Mouse (Mus musculus): Measurements from ENCODE around the gene Gtf2i. TPM values are rescaled to one million over a fixed set of nuclear protein-coding genes. Genes with fewer than 3 reads are reported as not detected.

Gene Gtf2i
- total and polyA plus RNA-seq, 3 experiments = 28.4 to 60.9 (median 42.2) TPM

GRCm38 (mm10) chr5:134279371-134279770 is 35.2 kb downstream of the Gtf2i start:
- Histone ChIP-seq H3K27ac (ENCODE audit: insufficient read depth, low read depth) (no peak overlapping the region), H3K4me3 (replicated peaks in 1 of 3; ENCODE audit: low read depth in 2 of 3, low read length in 2 of 3, poor library complexity in 1 of 3) (no peak overlapping the region), H3K79me2 (replicated peaks; ENCODE audit: control insufficient read depth, extremely low read depth, insufficient read depth, poor library complexity, severe bottlenecking) (no peaks in the 10 kb centered on the region), H3K9ac (ENCODE audit: insufficient read depth, low read depth) (no peak overlapping the region), H3K36me3 (replicated peaks in 1 of 2; ENCODE audit: control insufficient read depth in 1 of 2, insufficient read depth in 1 of 2, low read length in 1 of 2) (peaks cover 65 to 89% of the 10 kb centered on the region in 2 experiments), H3K27me3 (replicated peaks) (no peaks in the 10 kb centered on the region), H3K9me3 (replicated peaks; ENCODE audit: low read length) (no peaks in the 10 kb centered on the region), H3K4me2 (ENCODE audit: insufficient read depth, low read depth, poor library complexity, severe bottlenecking) (no peak overlapping the region), H3K4me1 (ENCODE audit: control insufficient read depth in 1 of 2, insufficient read depth in 2 of 2) (peaks cover 0 to 28% of the 10 kb centered on the region in 2 experiments; a peak in 2 of 4 replicates)
- in situ Hi-C loops (cut with MboI; ENCODE audit: low pct_ligation_motif_present, low pct_unique_long_range_greater_than_20kb, low sequenced_read_pairs) (no loop called here), dilution Hi-C loops (cut with MboI; ENCODE audit: extremely low pct_ligation_motif_present, extremely low pct_unique_long_range_greater_than_20kb, low sequenced_read_pairs) (no loop called here)
- TF ChIP-seq ETS1 (conservative IDR thresholded peaks at IDR 0.05; ENCODE audit: low read depth, low read length) (no peak), RCOR1 (conservative IDR thresholded peaks at IDR 0.05; ENCODE audit: low read depth, low read length) (no peak), USF2 (conservative IDR thresholded peaks at IDR 0.05; ENCODE audit: low read depth, low read length) (no peak)
- DNase-seq (ENCODE audit: extremely low read depth) = no peak

DNA sequence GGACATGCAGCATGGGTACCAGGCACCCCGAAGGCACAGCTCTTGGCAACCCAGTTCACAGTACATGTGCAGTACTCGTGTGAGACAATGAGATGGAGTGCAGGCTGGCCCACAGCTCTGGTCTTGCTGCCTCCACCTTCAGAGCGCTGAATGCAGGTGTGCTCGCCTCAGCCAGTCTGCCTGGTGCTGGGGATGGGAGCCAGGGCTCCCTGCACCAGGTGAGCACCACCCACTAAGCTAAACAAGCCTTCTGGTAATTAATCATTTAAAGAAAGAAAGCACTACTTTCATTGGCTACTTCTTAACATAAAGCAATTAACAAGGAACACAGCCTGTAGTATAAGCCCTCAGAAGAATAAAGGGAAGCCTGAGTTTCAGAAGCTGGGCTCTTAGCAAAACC is 37.5 kb downstream of the Gtf2i start:
- Histone ChIP-seq H3K27me3 (replicated peaks) (no peaks in the 10 kb centered on the region), H3K79me2 (replicated peaks; ENCODE audit: control insufficient read depth, extremely low read depth, insufficient read depth, poor library complexity, severe bottlenecking) (no peaks in the 10 kb centered on the region), H3K4me2 (ENCODE audit: insufficient read depth, low read depth, poor library complexity, severe bottlenecking) (no peak overlapping the region), H3K4me3 (replicated peaks in 1 of 3; ENCODE audit: low read depth in 2 of 3, low read length in 2 of 3, poor library complexity in 1 of 3) (no peak overlapping the region), H3K4me1 (ENCODE audit: control insufficient read depth in 1 of 2, insufficient read depth in 2 of 2) (peaks cover 0 to 17% of the 10 kb centered on the region in 2 experiments; a peak in 2 of 4 replicates), H3K9ac (ENCODE audit: insufficient read depth, low read depth) (no peak overlapping the region), H3K36me3 (replicated peaks in 1 of 2; ENCODE audit: control insufficient read depth in 1 of 2, insufficient read depth in 1 of 2, low read length in 1 of 2) (peaks cover 66 to 90% of the 10 kb centered on the region in 2 experiments), H3K9me3 (replicated peaks; ENCODE audit: low read length) (no peaks in the 10 kb centered on the region), H3K27ac (ENCODE audit: insufficient read depth, low read depth) (no peak overlapping the region)
- in situ Hi-C loops (cut with MboI; ENCODE audit: low pct_ligation_motif_present, low pct_unique_long_range_greater_than_20kb, low sequenced_read_pairs) (no loop called here), dilution Hi-C loops (cut with MboI; ENCODE audit: extremely low pct_ligation_motif_present, extremely low pct_unique_long_range_greater_than_20kb, low sequenced_read_pairs) (no loop called here)
- no peak for DNase-seq (ENCODE audit: extremely low read depth)
- TF ChIP-seq JUN (IDR thresholded peaks at IDR 0.05; ENCODE audit: insufficient read depth, low read depth, low read length) (no peak), CHD1 (IDR thresholded peaks at IDR 0.05; ENCODE audit: low read depth, low read length) (no peak)

GRCm38 (mm10) chr5:134275556-134275955 is 39.0 kb downstream of the Gtf2i start:
- Histone ChIP-seq H3K4me2 (ENCODE audit: insufficient read depth, low read depth, poor library complexity, severe bottlenecking) (no peak overlapping the region), H3K9ac (ENCODE audit: insufficient read depth, low read depth) (no peak overlapping the region), H3K27me3 (replicated peaks) (no peaks in the 10 kb centered on the region), H3K9me3 (replicated peaks; ENCODE audit: low read length) (no peaks in the 10 kb centered on the region), H3K4me3 (replicated peaks in 1 of 3; ENCODE audit: low read depth in 2 of 3, low read length in 2 of 3, poor library complexity in 1 of 3) (no peak overlapping the region), H3K4me1 (ENCODE audit: control insufficient read depth in 1 of 2, insufficient read depth in 2 of 2) (peaks cover 0 to 17% of the 10 kb centered on the region in 2 experiments; a peak in 2 of 4 replicates), H3K36me3 (replicated peaks in 1 of 2; ENCODE audit: control insufficient read depth in 1 of 2, insufficient read depth in 1 of 2, low read length in 1 of 2) (peaks cover 68 to 94% of the 10 kb centered on the region in 2 experiments), H3K27ac (ENCODE audit: insufficient read depth, low read depth) (no peak overlapping the region), H3K79me2 (replicated peaks; ENCODE audit: control insufficient read depth, extremely low read depth, insufficient read depth, poor library complexity, severe bottlenecking) (no peaks in the 10 kb centered on the region)
- TF ChIP-seq SIN3A (IDR thresholded peaks at IDR 0.05; ENCODE audit: low read length) (no peak), RAD21 (IDR thresholded peaks at IDR 0.05; ENCODE audit: low read depth, low read length) (no peak), ZKSCAN1 (IDR thresholded peaks at IDR 0.05; ENCODE audit: borderline replicate concordance, low read depth, low read length) (no peak), MAZ (IDR thresholded peaks at IDR 0.05; ENCODE audit: low read depth, low read length) (no peak), USF1 (IDR thresholded peaks at IDR 0.05; ENCODE audit: low read depth, low read length) (no peak), ZMIZ1 (IDR thresholded peaks at IDR 0.05; ENCODE audit: low read depth, low read length) (no peak), CHD1 (IDR thresholded peaks at IDR 0.05; ENCODE audit: low read depth, low read length) (no peak), POLR2A (IDR thresholded peaks at IDR 0.05; ENCODE audit: low read depth, low read length) (no peak), TBP (conservative IDR thresholded peaks at IDR 0.05; ENCODE audit: low read depth, low read length) (no peak), RCOR1 (conservative IDR thresholded peaks at IDR 0.05; ENCODE audit: low read depth, low read length) (no peak), POLR2AphosphoS2 (IDR thresholded peaks at IDR 0.05; ENCODE audit: low read depth, low read length) (no peak), EP300 (IDR thresholded peaks at IDR 0.05; ENCODE audit: low read length) (no peak), GABPA (IDR thresholded peaks at IDR 0.05; ENCODE audit: insufficient replicate concordance, low read depth, low read length) (no peak)
- in situ Hi-C loops (cut with MboI; ENCODE audit: low pct_ligation_motif_present, low pct_unique_long_range_greater_than_20kb, low sequenced_read_pairs) (no loop called here), dilution Hi-C loops (cut with MboI; ENCODE audit: extremely low pct_ligation_motif_present, extremely low pct_unique_long_range_greater_than_20kb, low sequenced_read_pairs) (no loop called here)
- no peak for DNase-seq (ENCODE audit: extremely low read depth)

All from CH12.LX (cell line).